Mouse (Mus musculus) megakaryocyte, embryonic 14.5 days (primary cell): ENCODE data around the gene Ripor2.

Experiments used
- FLI1 ChIP-seq: IDR thresholded peaks from 2 replicates; pipeline ENCODE4 v1.6.1; 2012; ENCODE audit warnings: low read length, inconsistent platforms, mixed read lengths
- GATA1 ChIP-seq: IDR thresholded peaks from 3 replicates; pipeline ENCODE4 v1.6.1; 2012; ENCODE audit warnings: mixed read lengths, low read length, inconsistent platforms, borderline replicate concordance

DNA sequence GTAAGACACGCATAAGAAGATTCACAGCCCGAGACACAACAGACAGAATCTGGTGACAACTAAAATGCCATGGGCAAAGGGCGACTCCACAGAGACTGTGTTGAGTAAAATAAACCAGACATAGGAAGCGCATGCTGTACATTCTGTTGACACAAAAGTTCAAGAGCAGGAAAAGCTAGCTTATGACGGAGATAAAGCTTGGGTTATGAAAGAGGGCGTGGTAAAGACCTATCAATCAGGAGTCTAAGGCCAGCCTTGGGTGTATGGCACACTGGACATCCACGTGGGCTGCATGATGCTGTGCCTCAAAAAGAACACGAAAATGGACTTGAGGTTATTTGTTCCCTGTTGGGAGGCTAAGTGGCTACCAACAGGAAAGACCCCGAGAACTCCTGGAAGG is 134.5 kb downstream of the Ripor2 start:
- TF ChIP-seq GATA1 (no peak), FLI1 (no peak)
